Mouse (Mus musculus) left cerebral cortex, postnatal 25 days (tissue): Measurements from ENCODE around the gene Defb21. TPM values are rescaled to one million over a fixed set of nuclear protein-coding genes. Genes with fewer than 3 reads are reported as not detected.

ENCODE experiments used
- DNase-seq, 2 experiments: peaks; one replicate each; pipeline ENCODE4 v3.0.0; 2022; ENCODE audit warnings: low spot score in 2 of 2, mixed read lengths in 1 of 2
- intact Hi-C: fragments of 180-260 bp; cut with DNase I; formaldehyde crosslinking; loops from one replicate; pipeline ENCODE4 v1.15.1; 2025
- total RNA-seq, 2 experiments: library from RNA; stranded (reverse); gene quantifications; 2 replicates each; pipeline ENCODE4 v1.2.3; 2021

Gene Defb21
- not detected for total RNA-seq

DNA sequence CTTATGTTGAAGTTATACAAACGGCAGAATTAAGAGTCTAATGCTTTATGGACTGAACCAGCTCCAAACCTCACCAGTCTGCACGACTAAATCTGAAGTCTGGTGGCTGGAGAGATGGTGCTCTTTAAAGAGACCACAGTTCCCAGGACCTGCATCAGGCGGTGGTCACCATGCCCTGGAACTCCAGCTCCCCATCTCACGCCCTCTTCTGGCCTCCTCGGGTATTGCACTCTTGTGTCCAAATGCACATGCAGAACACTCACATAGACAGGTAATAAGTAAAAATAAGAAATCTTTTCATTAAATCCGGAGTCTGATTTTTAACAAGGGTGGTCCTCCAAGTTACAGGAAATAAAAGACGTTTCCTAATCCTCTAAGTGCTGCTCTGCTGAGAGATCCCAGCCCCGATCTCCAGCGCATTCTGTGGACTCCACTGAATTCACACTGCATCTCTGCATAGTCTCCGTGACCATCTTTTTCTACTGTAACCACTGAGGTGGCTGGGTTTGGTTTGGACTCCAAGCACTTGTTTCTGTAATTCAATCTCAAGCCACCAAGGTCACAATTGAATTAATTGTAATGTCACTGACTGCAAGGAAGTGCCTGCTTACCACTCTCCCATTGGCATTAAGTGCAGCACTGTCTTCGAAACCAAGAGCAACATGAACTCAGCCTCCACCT lies at the start of gene Defb21:
TSS of gene Defb21 (plus strand) at position 631 of the 681 bp plus-strand sequence.
- intact Hi-C loops = no loop called here
- DNase-seq = no peak

DNA sequence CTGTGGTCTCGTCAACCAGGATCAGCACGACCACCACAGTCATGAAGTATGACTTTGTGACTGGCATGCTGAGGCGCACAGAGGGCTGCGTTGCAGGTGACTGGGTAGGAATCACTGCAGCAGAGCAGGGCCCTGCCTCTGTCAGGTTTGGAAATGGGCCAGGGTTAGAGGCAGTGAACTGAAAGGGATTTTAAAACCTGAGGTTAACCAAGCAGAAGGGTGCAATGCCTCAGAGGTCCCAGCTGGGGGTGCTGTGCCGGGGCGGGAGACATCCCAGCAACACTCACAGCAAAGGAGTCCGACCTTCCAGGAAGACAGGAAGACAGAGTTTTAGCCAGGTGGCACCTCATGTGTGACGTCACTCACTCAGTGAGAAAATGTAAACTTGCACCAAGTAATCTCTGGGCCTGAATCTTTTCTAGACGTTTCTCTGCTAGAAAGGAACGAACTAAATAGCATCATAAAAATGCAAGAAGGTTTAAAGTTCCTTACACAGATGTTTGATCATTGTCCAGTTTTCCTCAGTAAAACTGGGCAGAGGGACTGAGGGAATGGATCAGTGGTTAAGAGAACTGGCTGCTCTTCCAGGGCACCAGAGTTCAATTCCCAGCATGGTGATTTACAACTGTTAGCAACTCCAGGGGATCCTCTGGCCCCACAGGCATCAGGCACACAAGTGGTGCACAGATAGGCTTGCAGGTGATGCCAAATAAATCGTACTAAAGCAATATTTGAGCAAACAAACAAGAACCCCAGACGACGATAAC lies 32.4 kb upstream of the Defb21 start, which contains the start of gene Defb29:
TSS of gene Defb29 (minus strand) at position 155 of the 767 bp plus-strand sequence.
- intact Hi-C loops = loop anchor here (5.0 to 10.0 kb wide), 2 partner anchors 88 to 155 kb away; no protein-coding TSS in a partner anchor

DNA sequence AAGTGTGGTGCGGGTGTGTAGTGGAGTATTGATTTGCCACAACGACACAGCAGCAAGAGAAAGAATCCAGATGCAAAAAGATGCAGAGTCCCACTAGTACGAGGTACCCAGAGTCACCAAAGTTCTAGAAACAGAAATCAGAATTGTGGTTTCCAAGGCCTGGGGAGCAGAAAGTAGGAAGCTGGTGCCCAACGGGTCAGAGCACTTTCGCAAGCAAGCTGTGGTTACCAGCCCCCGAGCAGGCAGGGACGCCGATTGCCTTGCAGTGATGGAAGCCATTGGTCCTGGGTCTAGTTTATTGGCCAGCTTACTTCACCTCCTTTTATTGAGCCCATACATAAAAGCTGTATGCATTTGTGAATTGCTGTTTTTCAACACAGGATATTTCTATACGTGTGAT lies 30.6 kb upstream of the Defb21 start:
- intact Hi-C loops = loop anchor here (5.0 to 10.0 kb wide), 2 partner anchors 90 to 157 kb away; no protein-coding TSS in a partner anchor
- DNase-seq = no peak

More for the DNA sequence above, 32.4 kb upstream of the Defb21 start, which contains the start of gene Defb29:
- DNase-seq = no peak

DNA sequence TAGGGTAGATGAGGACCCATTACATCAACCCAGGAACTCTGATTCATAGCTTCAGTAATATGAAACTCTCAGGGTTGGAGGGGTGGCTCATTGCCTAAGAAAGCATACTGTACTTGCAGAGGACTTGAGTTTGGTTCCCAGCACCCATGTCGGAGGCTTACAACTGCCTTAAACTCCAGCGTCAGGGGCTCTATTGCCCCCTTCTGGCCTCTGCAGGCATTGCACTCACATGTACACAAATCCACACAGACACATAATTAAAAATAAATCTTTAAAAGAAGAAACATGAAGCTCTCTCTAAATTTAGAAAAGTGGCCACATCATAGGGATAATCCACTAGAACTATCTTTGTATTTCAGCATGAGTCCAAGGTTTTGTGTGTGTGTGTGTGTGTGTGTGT lies 29.6 kb upstream of the Defb21 start:
- DNase-seq = no peak
- intact Hi-C loops = loop anchor here (5.0 to 10.0 kb wide), 2 partner anchors 91 to 158 kb away; no protein-coding TSS in a partner anchor

DNA sequence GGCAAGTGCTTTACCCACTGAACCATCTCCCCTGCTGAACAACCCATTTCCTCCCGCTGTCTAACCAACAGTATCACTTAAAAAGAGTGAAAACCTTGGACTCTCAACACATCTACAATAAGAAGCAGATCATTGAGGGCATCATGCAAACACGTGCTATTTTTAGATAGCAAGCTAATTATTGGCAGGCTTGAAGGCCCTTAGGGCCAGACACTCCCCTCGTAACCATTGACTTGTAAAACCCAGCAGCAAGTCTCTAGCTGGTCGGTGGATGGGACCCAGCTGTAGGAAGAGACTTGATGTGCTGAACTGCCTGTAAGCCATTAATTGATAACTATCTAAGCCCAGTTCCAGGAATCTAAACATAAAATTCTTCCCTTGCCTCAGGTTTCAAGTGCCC lies 29.1 kb upstream of the Defb21 start:
- intact Hi-C loops = loop anchor here (5.0 to 10.0 kb wide), 2 partner anchors 91 to 159 kb away; no protein-coding TSS in a partner anchor
- no peak for DNase-seq

DNA sequence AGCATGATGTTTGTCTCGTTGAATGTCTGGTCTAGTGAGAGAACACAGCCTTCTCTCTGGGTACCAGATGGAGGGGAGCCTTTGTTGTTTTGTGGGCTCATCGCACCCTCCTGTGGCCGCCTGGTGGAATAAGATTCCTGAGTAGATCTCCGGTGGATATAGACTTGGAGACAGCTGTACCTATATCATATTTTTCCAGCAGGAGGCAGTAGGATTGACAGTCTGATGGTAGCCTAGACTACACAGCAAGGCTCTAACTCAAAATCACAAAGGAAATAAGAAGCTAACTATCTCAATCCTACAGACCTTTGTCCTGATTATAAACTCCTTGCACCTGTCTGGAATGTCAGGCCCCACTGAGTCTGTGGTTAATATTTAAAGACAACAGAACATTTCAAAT lies 27.9 kb upstream of the Defb21 start:
- peak; percentile 63 to 85 for DNase-seq
- intact Hi-C loops = loop anchor here (1.0 to 10.0 kb wide), 3 partner anchors 72 to 160 kb away; no protein-coding TSS in a partner anchor

DNA sequence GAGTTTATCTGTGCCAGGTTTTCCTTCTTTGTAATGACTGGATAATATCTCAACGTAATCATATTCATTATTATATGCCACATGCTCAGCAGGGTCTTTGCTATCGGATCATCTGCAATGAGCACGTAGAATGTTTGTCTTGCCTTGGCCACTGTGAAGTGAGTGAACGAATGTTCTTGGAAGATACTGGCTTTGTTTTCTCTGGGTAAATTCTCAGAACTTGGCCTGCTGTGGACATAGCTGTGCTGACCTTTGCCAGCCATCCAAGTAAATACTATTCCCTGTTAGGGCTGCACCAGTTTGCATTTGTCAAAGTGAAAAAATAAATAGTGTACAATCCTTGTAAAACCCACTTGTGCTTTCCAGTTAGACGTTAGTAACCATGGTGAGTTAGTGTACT lies 24.4 kb upstream of the Defb21 start:
- intact Hi-C loops = loop anchor here (10.0 kb wide), 1 partner anchor 163 kb away; no protein-coding TSS in a partner anchor
- DNase-seq = no peak

DNA sequence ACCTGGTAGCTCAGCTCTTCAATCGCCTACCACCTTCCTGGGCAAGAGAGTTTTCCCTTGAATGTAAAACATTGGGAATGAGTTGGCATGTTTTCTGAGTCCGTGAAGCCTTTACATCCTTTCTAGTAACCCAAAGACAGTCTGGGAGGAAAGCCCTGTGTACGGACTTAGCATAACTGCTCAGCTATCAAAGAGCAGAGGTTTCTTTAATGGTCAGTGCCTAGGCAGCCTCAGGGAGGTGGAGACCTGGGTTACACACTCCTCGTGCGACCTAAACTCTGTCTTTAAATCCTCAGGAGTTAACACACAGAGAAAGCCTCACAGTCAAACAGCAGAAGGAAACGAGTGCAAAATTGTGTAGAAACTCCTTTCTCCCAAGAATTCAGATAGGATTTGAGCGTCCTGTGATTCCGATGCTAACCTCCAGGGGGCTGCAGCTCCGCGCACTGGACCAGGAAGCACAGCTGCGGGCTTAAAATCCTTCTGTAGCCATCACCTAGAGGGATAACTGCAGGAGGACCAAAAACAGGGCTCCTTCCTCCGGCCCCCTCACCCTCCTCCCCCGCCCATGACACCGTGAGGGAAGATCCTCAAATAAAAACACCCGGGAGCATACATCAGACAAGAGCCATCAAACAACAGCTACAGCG lies 18.6 kb upstream of the Defb21 start:
- DNase-seq = peak; percentile 69 to 77
- intact Hi-C loops = no loop called here

DNA sequence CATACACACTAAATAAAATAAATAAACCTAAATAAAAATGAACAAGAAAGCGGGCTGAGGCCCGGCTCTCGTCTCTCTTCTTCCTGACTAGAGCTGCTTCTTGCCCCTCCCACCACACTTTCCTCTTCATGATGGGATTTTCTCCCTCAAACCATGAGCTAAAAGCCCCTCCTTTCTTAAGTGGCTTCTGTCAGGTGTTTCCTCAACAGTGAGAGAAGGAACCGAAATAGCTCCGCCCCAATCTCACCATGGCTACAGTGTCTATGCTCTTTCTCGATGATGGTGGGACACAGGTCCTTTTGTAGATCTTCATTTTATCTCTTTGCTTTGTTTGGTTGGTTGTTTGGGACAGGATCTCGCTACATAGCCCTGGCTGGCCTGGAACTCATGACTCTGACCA lies 15.9 kb upstream of the Defb21 start:
- no peak for DNase-seq
- intact Hi-C loops = no loop called here

DNA sequence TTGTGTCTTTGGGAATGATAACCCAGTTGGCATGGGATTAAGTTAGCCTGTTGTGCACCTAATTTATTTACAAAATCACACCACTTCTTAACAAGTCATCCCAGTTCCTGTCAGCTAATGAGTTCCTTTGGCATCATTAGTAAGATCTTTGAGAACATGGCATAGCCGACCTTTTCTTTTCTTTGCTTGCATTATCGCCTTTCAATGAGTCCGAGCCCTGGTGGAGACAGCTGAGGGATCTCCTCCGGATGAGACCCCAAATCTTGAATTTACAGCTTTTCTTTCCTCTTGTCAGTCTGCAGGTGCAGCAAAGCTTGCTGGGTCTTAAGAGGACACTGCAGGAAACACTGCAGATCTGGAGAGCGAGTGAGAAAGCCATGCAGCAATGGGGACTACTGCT lies 3.5 kb upstream of the Defb21 start, which contains the start of gene Gm17416:
TSS of gene Gm17416 (plus strand) at position 301 of the 400 bp plus-strand sequence.
- intact Hi-C loops = no loop called here
- no peak for DNase-seq

DNA sequence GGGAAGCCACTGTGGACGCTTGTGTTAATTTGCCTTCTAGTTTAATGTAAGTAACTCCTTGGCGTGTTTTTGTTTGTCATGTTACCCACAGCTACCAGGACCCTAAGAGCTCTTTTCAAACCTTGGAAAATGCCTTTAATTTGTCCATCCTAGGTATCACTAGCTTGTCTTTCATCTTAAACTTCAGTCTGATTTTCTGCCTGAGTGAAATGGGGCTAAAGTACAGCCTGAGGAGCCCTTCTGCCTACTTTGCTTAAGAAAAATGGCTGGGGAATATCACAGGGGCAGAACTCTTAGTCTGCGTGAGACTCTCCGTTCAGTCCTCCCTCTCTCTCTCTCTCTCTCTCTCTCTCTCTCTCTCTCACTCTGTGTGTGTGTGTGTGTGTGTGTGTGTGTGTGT lies 2.7 kb upstream of the Defb21 start:
- no peak for DNase-seq
- intact Hi-C loops = no loop called here

DNA sequence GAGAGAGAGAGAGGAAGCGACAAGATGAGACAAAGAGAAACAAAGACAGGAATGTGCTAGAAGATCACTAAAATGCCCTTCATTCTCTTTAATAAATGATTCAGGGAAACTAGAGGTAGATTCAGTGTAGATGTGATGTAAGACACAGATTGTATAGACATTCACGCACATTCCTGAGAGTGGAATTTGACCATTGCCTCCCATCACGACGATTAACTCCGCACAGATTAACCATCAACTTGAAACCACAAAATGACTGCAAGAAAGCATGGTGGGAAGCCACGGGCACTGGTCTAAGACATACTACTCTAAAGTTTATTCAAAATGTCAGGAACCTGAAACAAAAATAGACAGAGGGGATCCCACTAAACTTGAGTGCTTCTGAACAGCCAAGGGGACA lies 2.2 kb upstream of the Defb21 start:
- no peak for DNase-seq
- intact Hi-C loops = no loop called here

DNA sequence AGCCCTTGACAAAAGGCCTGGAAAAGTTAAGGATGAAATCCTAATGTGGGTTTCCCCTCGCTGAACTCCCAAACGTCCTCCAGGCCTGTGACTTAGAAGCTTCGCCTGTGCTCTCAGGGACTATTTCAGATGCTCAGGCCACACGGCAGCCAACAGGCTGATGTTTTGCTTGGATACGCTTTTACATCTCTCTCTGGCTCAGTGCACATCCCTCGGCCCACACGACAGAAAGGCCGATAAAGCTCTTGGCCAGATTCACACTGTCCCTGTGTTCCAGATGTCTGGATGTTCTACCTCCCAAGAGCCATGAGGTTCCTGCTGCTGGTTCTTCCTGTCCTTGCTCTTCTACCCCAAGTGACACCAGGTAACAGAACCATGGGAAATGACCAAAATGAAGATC lies 940 bp downstream of the Defb21 start:
- no peak for DNase-seq
- intact Hi-C loops = no loop called here

DNA sequence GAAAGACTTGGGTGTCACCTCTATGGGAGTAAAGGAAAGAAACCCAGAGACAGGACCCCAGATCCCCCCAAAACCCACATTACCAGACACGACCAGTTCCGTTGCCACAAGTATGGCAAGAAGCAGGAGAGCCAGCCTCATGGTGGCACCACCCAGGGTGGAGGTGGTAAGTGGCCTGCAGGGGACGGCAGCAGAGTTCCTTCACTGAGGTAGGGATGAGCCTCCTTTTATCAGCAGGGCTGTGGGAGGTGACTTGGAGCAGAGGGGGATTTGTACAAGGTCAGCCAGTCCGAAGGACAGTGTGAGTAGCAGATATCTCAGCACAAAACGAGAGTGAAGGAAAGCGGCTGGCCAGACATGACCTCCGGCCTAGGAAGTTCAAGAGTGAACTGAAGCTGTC lies 7.6 kb downstream of the Defb21 start, which contains the start of gene Defb19:
TSS of gene Defb19 (minus strand) at position 206 of the 400 bp plus-strand sequence.
- intact Hi-C loops = no loop called here
- no peak for DNase-seq

DNA sequence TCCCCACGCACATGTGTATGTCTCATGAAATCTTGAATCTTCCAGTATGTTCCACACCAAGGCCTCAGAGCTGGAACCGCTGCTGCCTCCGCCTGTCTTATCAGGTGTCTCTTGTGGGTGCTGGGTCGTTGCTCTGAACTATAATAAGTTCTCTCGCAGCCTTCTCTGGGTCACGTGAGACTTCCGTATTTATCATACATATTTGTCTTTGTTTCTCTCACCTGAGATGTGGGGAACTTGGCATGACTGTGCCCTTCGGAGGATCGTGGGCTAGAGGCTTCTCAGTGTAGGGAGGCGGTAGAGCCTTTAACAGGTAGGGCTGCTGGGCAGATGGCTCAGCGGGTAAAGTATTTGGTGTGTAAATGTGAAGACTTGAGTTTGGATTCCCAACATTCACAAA lies 8.1 kb downstream of the Defb21 start:
- intact Hi-C loops = no loop called here
- DNase-seq = no peak

DNA sequence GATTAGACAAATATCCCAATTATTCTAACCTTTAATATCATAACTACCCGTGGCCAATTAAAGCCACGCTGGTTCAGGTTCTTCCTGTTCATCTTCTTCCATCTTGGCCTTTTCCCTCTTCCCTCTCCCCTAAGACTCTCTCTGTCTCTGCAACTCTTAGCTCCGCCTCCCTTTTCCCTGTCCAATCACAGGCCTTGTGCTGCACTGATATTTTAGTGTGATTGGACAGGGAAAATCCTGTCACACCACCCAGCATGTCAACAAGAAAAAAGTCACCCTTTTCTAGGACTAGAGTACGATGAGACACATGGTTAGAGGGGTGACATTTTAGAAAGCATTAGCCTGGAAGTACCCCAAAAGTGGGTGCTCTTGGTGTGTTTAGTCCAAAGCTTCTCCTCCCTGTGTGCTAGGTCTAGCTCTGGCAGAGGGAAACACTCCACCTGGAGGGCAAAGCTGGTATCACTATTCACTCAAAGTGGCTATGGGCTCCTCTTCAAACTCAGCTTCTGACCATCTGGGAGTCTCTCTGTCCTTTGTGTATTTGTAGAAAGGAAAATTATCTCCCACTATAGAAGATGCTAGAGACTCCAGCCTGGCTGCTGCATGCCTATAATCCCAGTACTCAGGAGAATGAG lies 14.5 kb downstream of the Defb21 start:
- peak in 1 of 2 experiments; percentile 5 for DNase-seq
- intact Hi-C loops = no loop called here

DNA sequence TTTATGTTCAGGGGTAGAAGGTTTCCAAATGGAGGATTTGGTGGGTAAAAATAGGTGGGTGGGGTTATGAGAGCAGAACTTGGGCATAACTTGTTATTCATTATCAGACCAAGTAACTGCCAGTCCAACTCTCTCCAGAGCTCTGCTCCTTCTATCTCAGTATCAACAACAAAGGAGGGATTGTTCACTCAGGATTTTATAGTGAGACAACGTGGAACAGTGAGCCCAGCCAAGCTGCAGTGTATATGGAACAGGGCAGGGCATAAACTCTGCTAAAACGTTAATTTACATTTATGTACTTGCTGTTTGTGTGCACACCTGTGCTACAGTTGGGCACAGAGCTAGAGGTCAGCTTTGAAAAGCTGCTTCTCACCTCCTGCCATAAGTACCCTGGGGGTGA lies 15.9 kb downstream of the Defb21 start:
- intact Hi-C loops = no loop called here
- no peak for DNase-seq

DNA sequence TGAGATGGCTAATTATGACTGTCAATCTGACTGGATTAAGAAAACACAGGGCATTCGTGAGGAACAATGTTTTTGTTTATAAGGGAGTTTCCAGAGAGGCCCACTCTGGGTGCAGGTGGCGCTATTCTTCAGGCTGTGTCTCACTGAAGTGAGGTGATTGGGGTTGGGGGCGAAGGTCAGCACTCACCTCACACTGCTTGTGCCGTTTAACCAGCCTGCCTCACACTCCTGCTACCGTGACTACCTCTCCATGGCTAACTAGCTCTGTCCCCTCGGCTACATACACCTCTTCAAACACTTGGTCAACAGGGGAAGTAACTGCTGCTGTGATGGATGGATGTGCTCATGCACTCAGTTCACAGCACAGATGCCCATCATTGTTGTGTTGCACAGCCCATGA lies 16.5 kb downstream of the Defb21 start:
- intact Hi-C loops = no loop called here
- no peak for DNase-seq

DNA sequence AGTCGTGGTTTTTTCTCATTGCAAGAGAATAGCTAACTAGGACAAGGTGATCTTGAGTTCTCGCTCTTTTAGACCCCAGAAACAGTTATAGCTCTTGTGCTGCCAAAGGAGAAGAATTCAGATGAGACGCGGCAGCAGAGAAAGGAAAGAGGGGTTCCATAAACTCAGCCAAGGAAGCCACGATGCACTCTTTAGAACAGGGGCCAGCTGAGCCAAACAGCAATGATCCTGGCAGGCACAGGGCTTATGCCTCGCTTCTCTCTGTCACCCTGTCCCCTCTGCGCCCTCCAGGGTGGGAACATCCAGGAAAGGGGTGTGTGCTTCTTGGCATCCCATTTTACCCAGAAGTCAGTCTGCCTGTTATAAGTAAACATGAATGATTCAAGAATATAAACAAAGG lies 26.8 kb downstream of the Defb21 start, which contains the start of gene Defb45:
TSS of gene Defb45 (minus strand) at position 101 of the 400 bp plus-strand sequence.
- no peak for DNase-seq
- intact Hi-C loops = no loop called here
